Mouse (Mus musculus) brain, embryonic 14.5 days (tissue): ENCODE data around the gene G6pc2.

Source experiments
- CTCF ChIP-seq: fragments of 200-500 bp; IDR thresholded peaks from 2 replicates; pipeline ENCODE4 v1.5.1; 2012; ENCODE audit warnings: inconsistent platforms, mild to moderate bottlenecking, moderate library complexity, borderline replicate concordance; ENCODE audit not compliant: insufficient read depth, insufficient read length; ENCODE audit errors: extremely low read depth
- POLR2A ChIP-seq: fragments of 200-500 bp; IDR thresholded peaks from 2 replicates; pipeline ENCODE4 v1.6.1; 2012; ENCODE audit warnings: mild to moderate bottlenecking, inconsistent platforms, borderline replicate concordance; ENCODE audit not compliant: poor library complexity, insufficient read depth, insufficient read length, severe bottlenecking; ENCODE audit errors: extremely low read depth

DNA sequence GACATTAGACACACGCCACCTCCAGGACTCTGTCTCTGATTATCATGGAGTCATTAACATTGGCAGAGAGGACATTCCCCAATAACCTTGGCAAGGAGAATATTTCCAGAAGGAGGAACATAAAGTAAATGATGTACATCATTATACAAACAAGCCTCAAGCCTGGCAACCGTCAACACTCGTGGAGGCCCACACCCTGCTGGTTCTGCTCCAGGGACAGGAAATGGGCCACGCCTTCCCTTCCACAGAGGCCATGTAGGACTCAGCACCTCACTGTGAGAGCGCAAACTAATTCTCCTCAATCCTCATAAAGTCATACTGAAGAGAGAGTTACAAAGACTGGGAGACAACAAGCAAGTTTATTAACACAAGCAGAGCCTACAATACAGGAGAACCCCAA, 17.3 kb upstream of the G6pc2 start:
- no peak for TF ChIP-seq POLR2A
- no peak for TF ChIP-seq CTCF
